Mouse (Mus musculus) lung, embryonic 15.5 days (tissue): ENCODE results near the gene Rbm46. TPM values are rescaled to one million over a fixed set of nuclear protein-coding genes. Genes with fewer than 3 reads are reported as not detected.
A peak's percentile ranks its signal among the peaks of the same experiment; 100 is the strongest.

Experiments used
- ATAC-seq: fragments of 200-750 bp; cut with Nextera tagmentation; 2 replicates; pipeline ENCODE4 v1.8.0; 2017; ENCODE audit warnings: moderate number of reproducible peaks, borderline replicate concordance; ENCODE audit not compliant: low FRiP score, low TSS enrichment; ENCODE audit errors: extremely low read depth
- H3K27ac ChIP-seq: fragments of 300-500 bp; sonication (generic); 2 replicates; pipeline ENCODE4 v1.5.1; 2015; ENCODE audit warnings: moderate library complexity, mild to moderate bottlenecking, inconsistent platforms
- H3K27me3 ChIP-seq: fragments of 300-500 bp; sonication (generic); 2 replicates; pipeline ENCODE4 v1.6.1; 2015; ENCODE audit warnings: inconsistent platforms
- H3K36me3 ChIP-seq: fragments of 300-500 bp; sonication (generic); 2 replicates; pipeline ENCODE4 v1.6.1; 2015; ENCODE audit warnings: inconsistent platforms
- H3K4me1 ChIP-seq: fragments of 300-500 bp; sonication (generic); 2 replicates; pipeline ENCODE4 v1.6.1; 2015; ENCODE audit warnings: inconsistent platforms
- H3K4me2 ChIP-seq: fragments of 300-500 bp; sonication (generic); 2 replicates; pipeline ENCODE4 v1.6.1; 2015; ENCODE audit warnings: inconsistent platforms, mild to moderate bottlenecking, moderate library complexity
- H3K4me3 ChIP-seq: fragments of 300-500 bp; sonication (generic); 2 replicates; pipeline ENCODE4 v1.5.1; 2015; ENCODE audit warnings: mild to moderate bottlenecking, inconsistent platforms
- H3K9ac ChIP-seq: fragments of 300-500 bp; sonication (generic); 2 replicates; pipeline ENCODE4 v1.6.1; 2015; ENCODE audit warnings: inconsistent platforms
- H3K9me3 ChIP-seq: fragments of 300-500 bp; sonication (generic); 2 replicates; pipeline ENCODE4 v1.6.1; 2016; ENCODE audit warnings: inconsistent platforms
- WGBS: fragments of 180-500 bp; shearing (Covaris S2); methylation state at CpG from one replicate; pipeline ENCODE4 v1.1.7; 2015; 5-methylcytosine and 5-hydroxymethylcytosine counted together
- polyA plus RNA-seq: library from polyadenylated mRNA; unstranded; fragments of >200 nt; fragmentation: Nextera tagmentation; extraction: Ambion mirVana; gene quantifications from 2 replicates; pipeline ENCODE4 v1.2.1, GENCODE M21; 2015

The Rbm46 gene
- polyA plus RNA-seq: 11.1 and 12.6 TPM in 2 replicates

DNA sequence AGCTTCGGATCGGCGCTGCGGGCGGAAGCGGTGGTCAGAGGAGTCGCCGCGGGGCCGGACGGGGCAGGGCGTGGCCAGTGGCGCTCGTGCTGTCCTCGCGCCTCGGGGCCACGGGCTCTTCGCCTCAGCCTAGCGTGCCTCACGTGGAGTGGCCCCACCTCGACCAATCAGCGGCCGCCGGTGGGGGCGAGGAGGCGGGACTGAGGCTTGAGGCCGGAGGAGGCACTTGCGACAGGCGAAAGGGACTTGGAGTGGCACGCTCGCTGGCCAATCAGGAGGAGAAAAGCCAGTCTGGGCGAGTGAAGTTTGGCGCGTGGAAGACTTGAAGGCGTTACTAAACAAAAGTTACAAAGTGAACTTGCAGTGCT, at the start of gene Rbm46:
TSS of gene Rbm46 (minus strand) at position 112 of the 368 bp plus-strand sequence.
- 15% methylated on average over 36 of the region's 36 CpGs for WGBS

DNA sequence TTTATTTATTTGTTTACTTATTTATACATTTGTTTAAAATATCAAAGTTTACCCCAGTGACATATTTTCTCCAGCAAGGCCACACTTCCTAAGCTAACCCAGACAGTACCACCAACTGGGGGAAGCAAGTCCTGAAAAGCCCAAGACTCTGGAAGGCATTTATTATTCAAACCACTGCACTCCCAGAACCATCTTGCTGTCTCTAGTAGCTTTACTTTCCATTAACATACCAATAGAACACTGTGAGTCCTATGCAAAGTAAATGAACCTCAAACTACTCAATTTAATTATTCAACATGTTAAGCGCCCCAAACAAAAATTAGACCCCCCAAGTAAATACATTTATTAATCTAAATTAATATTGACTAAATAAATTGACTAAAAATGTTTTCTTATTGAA, 39.3 kb upstream of the Rbm46 start:
- Histone ChIP-seq H3K27me3 (peaks cover 6% of the 10 kb centered on the region; the same call in 1 of the 2 replicates), H3K36me3 (no peaks in the 10 kb centered on the region), H3K4me1 (no peaks in the 10 kb centered on the region), H3K4me2 (no peak overlapping the region), H3K4me3 (no peak overlapping the region), H3K9ac (no peak overlapping the region), H3K27ac (no peak overlapping the region), H3K9me3 (no peaks in the 10 kb centered on the region)
- 43% methylated on average over 1 of the region's 1 CpGs for WGBS
- no peak for ATAC-seq

More for the DNA sequence above, at the start of gene Rbm46:
- Histone ChIP-seq H3K27ac (no peak within 1 kb of the TSS), H3K4me1 (peaks cover 2% of the 10 kb centered on the region; the same call in 1 of the 2 replicates), H3K9me3 (no peaks in the 10 kb centered on the region), H3K9ac (peak within 1 kb of the TSS; percentile 32), H3K4me2 (peak within 1 kb of the TSS; percentile 65), H3K36me3 (no peaks in the 10 kb centered on the region), H3K4me3 (peak within 1 kb of the TSS; percentile 42), H3K27me3 (peaks cover 27% of the 10 kb centered on the region)
- peak; percentile 98 for ATAC-seq

DNA sequence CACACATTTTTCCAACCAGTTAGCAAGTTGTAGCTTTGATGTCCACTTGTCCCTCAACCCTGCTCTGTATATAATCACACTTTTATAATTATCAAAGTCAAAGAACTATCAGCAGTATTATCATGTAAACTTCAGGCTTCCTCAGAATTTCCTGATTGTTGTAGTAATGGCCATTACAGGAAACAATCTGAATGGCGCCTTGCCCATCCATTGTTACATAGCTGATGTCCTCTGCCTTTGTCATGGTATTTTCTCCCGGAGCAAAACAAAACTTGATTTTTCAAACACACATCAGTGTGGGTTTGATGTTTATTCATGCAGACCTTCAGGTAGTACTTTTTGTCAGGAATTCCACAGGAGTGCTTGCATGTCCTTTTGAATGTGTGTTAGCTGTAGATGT, 32.4 kb upstream of the Rbm46 start:
- Histone ChIP-seq H3K9ac (no peak overlapping the region), H3K27ac (no peak overlapping the region), H3K36me3 (no peaks in the 10 kb centered on the region), H3K9me3 (no peaks in the 10 kb centered on the region), H3K27me3 (peaks cover 30% of the 10 kb centered on the region), H3K4me1 (peaks cover 9% of the 10 kb centered on the region), H3K4me3 (no peak overlapping the region), H3K4me2 (no peak overlapping the region)
- ATAC-seq: no peak
- 79% methylated on average over 2 of the region's 2 CpGs for WGBS

DNA sequence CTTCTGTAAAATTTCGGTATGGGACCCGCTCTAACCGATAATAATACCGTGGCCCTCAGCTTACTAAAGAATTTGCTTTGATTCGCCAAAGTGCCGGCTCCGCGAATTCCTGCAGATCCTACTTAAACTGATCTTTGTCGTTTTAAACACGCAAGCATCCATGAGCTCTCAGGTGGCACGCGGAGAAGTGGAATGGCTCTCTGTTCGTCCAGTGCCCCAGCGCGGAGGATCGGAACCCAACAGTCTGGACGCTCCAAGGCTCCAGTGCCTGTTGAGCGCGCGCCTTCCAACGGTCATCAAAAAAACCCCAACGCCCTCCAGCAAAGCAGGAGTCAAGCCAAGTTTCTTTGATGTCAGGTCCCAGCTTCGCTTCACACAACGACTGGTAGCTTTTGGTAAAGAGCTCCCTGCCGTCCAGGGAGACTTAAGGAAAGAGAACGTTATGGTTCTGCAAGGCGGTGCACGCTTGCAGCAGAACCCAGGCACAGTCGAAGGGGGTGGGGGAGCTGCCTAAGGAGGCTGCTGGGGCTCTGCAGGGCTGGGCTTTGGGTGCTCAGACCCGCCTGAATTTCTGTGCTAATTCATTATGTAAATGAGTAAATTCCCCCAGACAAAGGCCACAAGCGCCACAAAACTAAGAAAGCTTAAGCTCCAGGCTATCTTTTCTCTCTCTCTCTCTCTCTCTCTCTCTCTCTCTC, 28.1 kb upstream of the Rbm46 start:
- Histone ChIP-seq H3K36me3 (no peaks in the 10 kb centered on the region), H3K4me2 (peak overlapping the region; percentile 79), H3K4me3 (peak overlapping the region; percentile 45), H3K9ac (no peak overlapping the region), H3K4me1 (peaks cover 19% of the 10 kb centered on the region), H3K27ac (no peak overlapping the region), H3K9me3 (no peaks in the 10 kb centered on the region), H3K27me3 (peaks cover 40% of the 10 kb centered on the region)
- no peak for ATAC-seq
- 1% methylated on average over 31 of the region's 31 CpGs for WGBS

DNA sequence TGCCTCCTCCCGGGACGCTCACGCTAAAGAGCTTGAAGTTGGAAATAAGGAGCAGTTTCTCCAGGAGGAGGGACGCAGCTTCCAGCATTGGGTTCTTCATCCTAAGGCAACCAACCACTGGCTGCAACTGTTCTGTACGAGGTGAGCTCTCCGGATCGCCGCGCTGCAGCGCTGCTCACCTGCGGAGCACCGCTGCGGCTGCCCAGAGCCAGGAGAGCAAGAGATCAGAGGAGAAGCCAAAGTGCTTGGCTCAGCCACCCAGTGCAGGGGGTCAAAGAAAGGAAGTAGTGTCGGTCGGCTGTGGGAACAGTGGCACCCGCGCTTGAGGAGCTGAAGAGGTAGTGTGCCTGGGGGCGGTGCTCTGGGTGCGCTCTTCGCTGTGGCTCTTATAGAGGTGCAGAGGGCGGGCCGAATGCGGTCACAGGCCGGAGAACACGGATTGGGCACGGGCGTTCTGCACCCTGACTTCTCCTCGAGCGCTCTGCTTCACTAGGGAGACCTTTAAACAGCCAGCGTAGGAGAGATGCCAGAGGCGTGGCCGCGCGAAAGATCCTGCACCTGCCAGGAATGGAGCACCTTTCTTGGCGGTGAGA, 27.4 kb upstream of the Rbm46 start, which contains the start of gene Lrat:
TSS of gene Lrat (minus strand) at position 361 of the 593 bp plus-strand sequence.
- Histone ChIP-seq H3K9me3 (no peaks in the 10 kb centered on the region), H3K27ac (no peak within 1 kb of the TSS), H3K9ac (no peak within 1 kb of the TSS), H3K4me2 (peak within 1 kb of the TSS; percentile 79), H3K36me3 (no peaks in the 10 kb centered on the region), H3K4me1 (peaks cover 19% of the 10 kb centered on the region), H3K27me3 (peaks cover 40% of the 10 kb centered on the region), H3K4me3 (peak within 1 kb of the TSS; percentile 45)
- ATAC-seq: peak; percentile 75; the same call in 1 of the 2 replicates
- 2% methylated on average over 35 of the region's 35 CpGs for WGBS

DNA sequence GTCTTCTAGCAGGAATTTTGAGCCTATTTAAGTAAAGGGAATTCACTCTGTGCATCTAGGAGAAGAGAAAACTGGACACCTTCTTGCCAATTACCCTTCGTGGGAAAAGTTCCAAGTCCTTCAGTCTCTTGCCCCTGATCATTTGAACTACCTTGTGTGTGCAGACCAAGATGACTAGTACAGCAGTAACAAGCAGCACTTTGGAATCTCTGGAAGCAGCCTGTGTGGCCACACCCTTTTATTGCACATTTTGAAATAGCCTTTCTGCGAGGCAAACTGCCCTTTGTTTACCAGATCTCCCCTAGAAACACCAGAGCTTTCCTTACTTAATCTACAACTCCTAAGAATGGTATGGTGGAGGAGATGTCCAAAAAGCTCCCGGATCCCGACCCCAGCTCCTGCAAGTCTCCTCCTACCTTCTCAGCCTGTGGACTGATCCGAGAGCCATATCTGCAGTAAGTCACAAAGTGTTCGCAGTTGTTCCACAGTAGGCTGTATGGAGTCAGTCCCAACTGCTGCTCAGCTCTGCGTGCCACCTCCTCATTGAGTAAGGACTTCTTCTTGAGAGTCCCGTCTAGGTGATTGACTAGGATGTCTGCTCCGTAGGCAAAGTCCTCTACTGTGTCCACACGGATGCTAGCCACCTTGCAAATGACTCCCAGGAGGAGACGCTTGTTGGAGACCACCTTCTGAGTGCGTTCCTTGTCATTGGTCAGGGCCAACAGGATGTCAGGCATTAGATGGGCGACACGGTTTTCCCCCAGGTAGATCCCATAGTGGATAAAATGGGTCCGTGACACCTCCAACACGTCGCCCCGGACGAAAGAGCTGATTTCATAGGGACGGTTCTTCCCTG, 26.7 kb upstream of the Rbm46 start:
- Histone ChIP-seq H3K4me2 (peak overlapping the region; percentile 79), H3K4me1 (peaks cover 19% of the 10 kb centered on the region), H3K9ac (no peak overlapping the region), H3K27ac (no peak overlapping the region), H3K36me3 (no peaks in the 10 kb centered on the region), H3K4me3 (peak overlapping the region; percentile 45), H3K27me3 (peaks cover 40% of the 10 kb centered on the region), H3K9me3 (no peaks in the 10 kb centered on the region)
- no peak for ATAC-seq
- 23% methylated on average over 20 of the region's 20 CpGs for WGBS

DNA sequence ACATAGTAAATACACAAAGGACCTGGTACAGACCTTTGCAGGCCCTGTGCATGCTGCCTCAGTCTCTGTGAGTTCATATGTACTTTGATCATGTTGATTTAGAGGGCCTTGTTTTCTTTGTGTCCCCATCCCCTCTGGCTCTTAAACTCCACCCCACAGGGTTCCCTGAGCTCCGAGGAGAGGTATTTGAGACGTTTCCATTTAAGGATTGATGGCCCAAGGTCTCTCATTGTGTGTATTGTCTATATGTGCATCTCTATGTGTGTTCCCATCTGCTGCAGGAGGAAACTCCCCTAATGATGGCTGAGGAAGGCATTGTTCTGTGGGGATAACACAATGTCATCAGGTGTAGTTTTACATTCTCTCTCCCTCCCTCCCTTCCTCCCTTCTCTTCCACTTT, 12.6 kb upstream of the Rbm46 start:
- no peak overlapping the region for H3K4me2 ChIP-seq
- WGBS: 14% methylated on average over 2 of the region's 2 CpGs
- no peak overlapping the region for H3K9ac ChIP-seq
- no peaks in the 10 kb centered on the region for H3K4me1 ChIP-seq
- H3K36me3 ChIP-seq: no peaks in the 10 kb centered on the region
- 0 out of 2 replicates have a peak, but pooled peaks cover 3% of the 10 kb centered on the region for H3K27me3 ChIP-seq
- no peaks in the 10 kb centered on the region for H3K9me3 ChIP-seq
- ATAC-seq: no peak
- H3K4me3 ChIP-seq: no peak overlapping the region
- H3K27ac ChIP-seq: no peak overlapping the region

DNA sequence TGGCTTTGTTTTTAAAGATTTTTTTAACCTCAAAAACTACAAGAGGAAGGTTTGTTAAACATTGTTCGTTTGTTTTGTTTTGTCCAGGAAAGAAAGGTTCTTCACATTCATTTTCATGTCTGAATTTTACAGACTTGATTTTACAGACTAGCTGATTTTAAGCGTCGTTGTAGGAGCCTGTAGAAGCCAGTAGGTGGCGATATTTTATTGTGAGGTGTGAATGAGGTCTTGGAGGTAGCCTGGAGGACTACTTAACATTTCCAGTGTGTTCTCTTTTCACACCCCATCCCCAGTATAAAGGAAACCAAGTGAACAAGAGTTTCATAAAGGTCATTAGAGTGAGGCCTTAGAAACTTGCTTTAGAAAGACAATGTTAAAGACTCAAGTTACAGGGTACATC, 975 bp upstream of the Rbm46 start:
- no peak for ATAC-seq
- Histone ChIP-seq H3K9ac (no peak overlapping the region), H3K36me3 (no peaks in the 10 kb centered on the region), H3K4me1 (peaks cover 2% of the 10 kb centered on the region; the same call in 1 of the 2 replicates), H3K9me3 (no peaks in the 10 kb centered on the region), H3K27me3 (peaks cover 27% of the 10 kb centered on the region), H3K4me2 (peak overlapping the region; percentile 65), H3K4me3 (no peak overlapping the region), H3K27ac (no peak overlapping the region)
- 2% methylated on average over 4 of the region's 4 CpGs for WGBS

DNA sequence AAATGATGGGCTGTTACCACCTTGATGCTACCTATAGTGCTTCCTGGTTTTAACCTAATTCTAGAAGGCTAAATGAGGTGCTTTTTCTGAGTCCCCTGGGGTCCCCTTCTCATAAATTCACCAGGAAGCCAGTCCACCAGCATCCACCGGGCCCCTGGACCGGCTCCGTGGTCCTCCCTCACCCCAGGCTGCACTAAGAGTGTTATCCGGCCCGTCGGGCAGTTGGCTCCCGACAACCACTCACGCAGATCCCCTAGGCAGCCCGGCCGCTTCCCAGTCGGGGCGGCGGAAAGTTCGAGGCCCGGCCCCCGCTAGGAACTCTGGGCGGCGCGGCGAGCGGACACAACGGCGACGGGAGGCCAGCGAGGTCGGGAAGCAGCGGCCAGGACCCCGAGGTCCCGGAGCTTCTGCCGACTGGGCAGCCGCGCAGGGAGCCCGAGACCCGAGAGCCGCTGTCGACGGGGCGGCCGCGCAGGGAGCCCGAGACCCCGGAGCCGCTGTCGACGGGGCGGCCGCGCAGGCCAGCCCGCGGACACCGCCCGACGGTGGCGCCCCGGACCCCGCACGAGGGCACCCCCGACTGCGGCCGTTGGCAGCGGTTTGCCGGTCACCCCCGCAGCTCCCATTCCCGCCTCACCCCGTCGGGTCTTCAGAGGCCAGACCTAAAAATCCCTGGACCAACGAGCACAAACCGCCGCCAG, 462 bp downstream of the Rbm46 start:
- Histone ChIP-seq H3K4me3 (peak overlapping the region; percentile 42), H3K27ac (no peak overlapping the region), H3K27me3 (peaks cover 27% of the 10 kb centered on the region), H3K9ac (peak overlapping the region; percentile 32), H3K36me3 (no peaks in the 10 kb centered on the region), H3K4me2 (peak overlapping the region; percentile 65), H3K4me1 (peaks cover 2% of the 10 kb centered on the region; the same call in 1 of the 2 replicates), H3K9me3 (no peaks in the 10 kb centered on the region)
- peak; percentile 28; the same call in 1 of the 2 replicates for ATAC-seq
- WGBS: 17% methylated on average over 69 of the region's 69 CpGs

DNA sequence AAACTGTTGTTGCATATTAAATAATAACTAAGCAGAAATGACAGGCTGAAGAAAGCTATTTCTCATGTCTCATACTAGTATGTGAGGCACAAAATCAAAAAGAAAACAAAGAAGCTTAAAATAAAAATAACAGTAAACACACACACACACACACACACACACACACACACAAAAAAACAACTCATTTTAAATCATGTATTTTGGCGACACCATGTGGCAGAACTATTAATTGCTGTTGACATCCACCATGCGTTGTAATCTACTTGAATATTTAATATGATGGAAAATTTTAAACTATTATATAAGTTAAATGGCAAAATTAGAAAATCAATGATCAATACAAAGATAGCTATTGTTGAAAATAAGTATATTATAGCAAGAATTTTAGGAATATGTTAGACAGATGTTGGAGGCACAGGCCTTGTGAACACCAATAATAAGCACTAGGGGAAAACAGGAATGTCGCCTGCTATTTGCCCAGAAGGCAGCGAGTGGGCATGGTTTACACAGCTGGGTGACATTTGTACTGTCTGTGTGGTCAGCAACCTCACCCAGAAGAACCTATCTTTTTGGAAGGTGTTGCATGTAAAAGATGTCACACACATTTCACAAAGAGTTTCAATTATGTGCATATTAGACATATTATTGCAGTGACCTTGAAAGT, 18.7 kb downstream of the Rbm46 start:
- Histone ChIP-seq H3K9ac (no peak overlapping the region), H3K36me3 (no peaks in the 10 kb centered on the region), H3K4me2 (no peak overlapping the region), H3K4me3 (no peak overlapping the region), H3K9me3 (no peaks in the 10 kb centered on the region), H3K4me1 (no peaks in the 10 kb centered on the region), H3K27ac (no peak overlapping the region), H3K27me3 (no peaks in the 10 kb centered on the region)
- WGBS: 22% methylated on average over 4 of the region's 4 CpGs
- no peak for ATAC-seq

DNA sequence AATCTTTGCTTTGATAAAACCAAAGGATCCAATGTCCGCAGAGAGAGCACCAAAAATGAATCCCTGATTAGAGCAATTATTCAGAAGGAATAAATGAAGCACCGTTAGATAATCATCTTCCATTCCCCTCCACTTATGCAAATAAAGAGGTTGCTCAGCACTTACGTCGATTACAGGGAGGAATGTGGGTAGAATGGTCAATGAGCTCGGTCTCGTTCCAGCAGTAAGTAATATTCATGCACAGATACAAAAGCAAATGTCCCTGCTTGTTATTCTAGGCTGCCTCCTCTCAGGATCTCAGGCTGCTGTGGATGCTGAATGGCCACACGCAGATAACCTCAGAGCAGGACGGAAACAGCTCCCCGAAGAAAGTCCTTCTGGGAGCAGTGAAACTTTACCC, 51.1 kb downstream of the Rbm46 start:
- no peak overlapping the region for H3K27ac ChIP-seq
- WGBS: 78% methylated on average over 9 of the region's 9 CpGs
- H3K27me3 ChIP-seq: no peaks in the 10 kb centered on the region
- no peak overlapping the region for H3K4me2 ChIP-seq
- H3K4me3 ChIP-seq: no peak overlapping the region
- no peaks in the 10 kb centered on the region for H3K9me3 ChIP-seq
- H3K4me1 ChIP-seq: no peaks in the 10 kb centered on the region
- H3K9ac ChIP-seq: no peak overlapping the region
- no peaks in the 10 kb centered on the region for H3K36me3 ChIP-seq
- ATAC-seq: no peak
